Mouse (Mus musculus): ENCODE measurements around the gene Tmod2.
"Not testable (repeated sequence)": the region's sequence is repeated elsewhere in the genome, so short reads cannot be mapped to it uniquely, and the experiment has no call there.

The Tmod2 gene

DNA sequence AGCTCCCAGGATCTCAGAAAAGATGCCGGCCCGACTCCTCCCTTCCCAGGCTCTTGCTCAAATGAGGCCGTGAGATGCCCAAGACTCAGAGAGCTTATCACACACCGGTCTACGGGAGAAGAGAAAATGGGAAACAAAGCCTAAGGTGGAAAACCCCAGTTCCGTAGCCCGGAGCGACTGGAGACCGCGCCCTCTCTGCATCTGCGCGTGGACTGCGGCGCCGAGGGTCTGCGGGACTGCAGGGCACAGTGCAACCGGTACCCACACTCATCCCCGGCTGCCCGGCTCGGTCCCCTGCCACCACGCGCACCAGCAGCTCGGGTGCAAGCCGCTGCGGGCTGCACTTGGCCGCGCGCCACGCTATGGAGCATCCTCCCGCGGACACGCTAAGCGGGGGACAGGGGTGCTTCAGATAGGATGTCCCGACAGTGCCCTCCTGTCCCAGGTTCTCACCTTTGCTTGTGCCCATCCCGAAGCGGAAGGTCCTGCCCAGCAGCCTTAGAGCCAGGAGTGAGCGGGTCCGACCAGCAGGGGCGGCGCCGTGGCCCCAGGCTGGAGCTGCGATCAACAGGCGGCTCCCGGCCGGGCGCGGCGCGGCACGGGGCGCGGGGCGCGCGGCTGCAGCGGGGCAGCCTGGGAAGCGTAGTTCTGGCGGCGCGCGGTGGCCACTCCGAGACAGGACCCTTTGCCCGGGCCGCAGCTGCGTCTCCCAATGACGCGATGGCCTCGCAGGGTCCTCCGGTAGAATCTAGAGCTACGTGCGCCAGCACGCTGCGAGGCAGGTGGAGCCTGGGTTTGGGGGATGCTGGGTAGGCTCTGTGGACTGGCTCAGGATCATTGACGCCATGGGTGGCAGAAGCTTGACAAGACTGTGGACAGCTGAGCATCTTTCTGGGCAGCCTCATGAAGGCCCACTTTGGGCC, at the start of gene Tmod2:
Gene Tmod2, minus strand, starts transcription at position 755 of the 923 bp plus-strand sequence.
- peak; percentile 67 to 71 for DNase-seq (ENCODE audit: low spot score in 2 of 2)

- DNase-seq (ENCODE audit: low spot score in 2 of 2) = peak; percentile 17 to 29
Measured at GRCm38 (mm10) chr9:75660917-75661316, 49.8 kb upstream of the Tmod2 start.

- DNase-seq (ENCODE audit: low spot score in 2 of 2) = not testable (repeated sequence)
Measured at GRCm38 (mm10) chr9:75656456-75656855, 45.3 kb upstream of the Tmod2 start.

DNA sequence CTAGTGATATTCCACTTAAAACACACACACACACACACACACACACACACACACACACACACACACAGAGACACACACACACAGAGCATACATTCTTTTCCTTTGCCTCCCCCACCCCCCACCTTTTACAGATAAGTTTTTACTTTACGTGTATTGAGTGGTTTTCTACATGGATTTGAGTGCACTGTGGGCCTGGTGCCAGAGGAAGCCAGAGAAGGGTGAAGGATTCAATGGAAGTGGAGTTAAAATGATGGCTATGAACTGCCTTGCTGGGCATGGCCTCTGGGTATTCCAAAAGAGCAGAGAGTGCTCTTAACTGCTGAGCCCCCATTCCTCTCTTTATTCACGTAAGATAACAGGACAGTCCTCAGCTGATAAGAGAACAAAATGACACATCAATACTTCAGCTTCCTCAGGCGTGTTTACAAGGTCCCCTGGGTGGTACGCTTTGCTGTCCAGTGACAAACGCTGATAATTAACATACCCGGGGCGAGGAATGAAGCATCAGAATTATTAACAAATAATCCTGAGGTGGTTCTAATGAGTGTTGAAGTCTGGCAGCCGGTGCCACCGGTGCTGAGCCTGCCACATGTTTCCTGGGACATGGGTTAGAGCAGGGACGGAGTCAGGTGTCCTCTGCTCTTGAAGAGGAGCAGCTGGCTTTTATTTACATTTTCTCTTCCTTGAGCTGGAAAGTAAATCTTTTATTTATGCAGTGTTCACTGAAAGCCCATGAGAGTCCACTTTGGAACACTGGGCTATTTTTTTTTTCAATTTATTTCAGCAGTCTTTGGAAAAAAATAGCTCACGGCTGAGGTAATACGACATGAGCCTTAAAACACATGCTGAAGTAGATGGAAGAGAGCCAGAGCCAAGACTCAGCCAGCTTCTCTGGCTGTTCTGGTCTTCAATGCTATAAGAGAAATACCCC, 43.1 kb upstream of the Tmod2 start:
- DNase-seq (ENCODE audit: low spot score in 2 of 2) = no peak

DNA sequence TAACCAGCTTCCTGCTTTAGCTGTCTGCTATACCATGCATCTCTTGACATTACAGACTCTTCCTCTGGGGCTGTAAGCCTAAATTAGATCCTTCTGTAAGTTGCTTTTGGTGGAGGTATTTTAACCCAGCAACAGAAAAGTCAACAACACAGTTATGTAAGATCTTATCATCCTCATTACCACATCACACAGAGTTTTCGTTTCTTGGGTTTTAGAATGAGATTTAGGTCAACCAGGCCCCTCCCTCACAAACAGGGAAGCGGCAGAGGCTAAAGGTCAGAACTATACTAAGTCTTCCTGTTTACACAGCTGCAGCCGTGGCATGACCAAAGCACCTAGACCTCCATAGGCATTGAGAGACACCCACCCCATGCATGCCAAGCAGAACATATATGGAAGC, 34.3 kb upstream of the Tmod2 start:
- no peak for DNase-seq (ENCODE audit: low spot score in 2 of 2)

- DNase-seq (ENCODE audit: low spot score in 2 of 2) = no peak
Measured at GRCm38 (mm10) chr9:75634226-75634625, 23.1 kb upstream of the Tmod2 start.

- DNase-seq (ENCODE audit: low spot score in 2 of 2) = no peak
Measured at GRCm38 (mm10) chr9:75633603-75634002, 22.5 kb upstream of the Tmod2 start.

- no peak for DNase-seq (ENCODE audit: low spot score in 2 of 2)
Measured at GRCm38 (mm10) chr9:75632902-75633301, 21.8 kb upstream of the Tmod2 start.

- no peak for DNase-seq (ENCODE audit: low spot score in 2 of 2)
Measured at GRCm38 (mm10) chr9:75632111-75632510, 21.0 kb upstream of the Tmod2 start.

GRCm38 (mm10) chr9:75630823-75631454, 19.8 kb upstream of the Tmod2 start:
- DNase-seq (ENCODE audit: low spot score in 2 of 2) = no peak

GRCm38 (mm10) chr9:75626308-75626604, 15.1 kb upstream of the Tmod2 start:
- no peak for DNase-seq (ENCODE audit: low spot score in 2 of 2)

GRCm38 (mm10) chr9:75625556-75626307, 14.6 kb upstream of the Tmod2 start, which contains the start of gene Lysmd2:
TSS of gene Lysmd2 (plus strand) at chr9:75625741.
- peak; percentile 46 to 69 for DNase-seq (ENCODE audit: low spot score in 2 of 2)

- no peak for DNase-seq (ENCODE audit: low spot score in 2 of 2)
Measured at GRCm38 (mm10) chr9:75624983-75625555, 13.9 kb upstream of the Tmod2 start.

DNA sequence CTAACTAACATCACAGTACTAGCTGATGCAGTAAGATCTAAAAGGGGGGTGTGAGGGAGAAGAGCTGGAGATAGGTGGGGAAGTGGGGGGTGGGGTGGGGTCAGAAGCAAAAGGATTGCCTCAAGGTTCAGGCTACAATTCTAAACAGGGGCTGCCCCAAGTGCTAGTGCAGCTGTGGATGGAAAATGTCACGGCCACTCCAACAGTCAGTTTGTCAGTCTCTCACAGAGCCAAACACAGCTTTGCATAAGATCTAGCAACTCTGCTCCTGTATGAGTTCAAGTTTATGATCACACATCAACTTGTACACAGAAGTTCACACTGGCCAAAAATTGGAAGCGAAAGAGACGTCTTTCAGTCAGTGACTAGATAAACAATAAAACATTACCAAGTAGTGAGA, 10.3 kb upstream of the Tmod2 start:
- DNase-seq (ENCODE audit: low spot score in 2 of 2) = no peak

DNA sequence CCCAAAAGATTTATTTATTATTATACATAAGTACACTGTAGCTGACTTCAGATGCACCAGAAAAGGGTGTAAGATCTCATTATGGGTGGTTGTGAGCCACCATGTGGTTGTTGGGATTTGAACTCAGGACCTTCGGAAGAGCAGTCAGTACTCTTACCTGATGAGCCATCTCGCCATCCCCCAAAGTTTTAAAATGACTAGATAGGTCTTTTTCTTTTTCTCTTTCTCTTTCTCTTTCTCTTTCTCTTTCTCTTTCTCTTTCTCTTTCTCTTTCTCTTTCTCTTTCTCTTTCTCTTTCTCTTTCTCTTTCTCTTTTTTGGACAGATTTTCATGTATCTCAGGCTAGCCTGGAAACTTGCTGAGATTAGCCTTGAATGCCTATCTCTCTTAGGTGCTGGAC, 8.6 kb upstream of the Tmod2 start:
- DNase-seq (ENCODE audit: low spot score in 2 of 2) = not testable (repeated sequence)

GRCm38 (mm10) chr9:75618836-75619400, 7.8 kb upstream of the Tmod2 start:
- DNase-seq (ENCODE audit: low spot score in 2 of 2) = no peak

GRCm38 (mm10) chr9:75616560-75616959, 5.4 kb upstream of the Tmod2 start:
- DNase-seq (ENCODE audit: low spot score in 2 of 2) = no peak

GRCm38 (mm10) chr9:75609965-75610364, 1.2 kb downstream of the Tmod2 start:
- DNase-seq (ENCODE audit: low spot score in 2 of 2) = no peak

DNA sequence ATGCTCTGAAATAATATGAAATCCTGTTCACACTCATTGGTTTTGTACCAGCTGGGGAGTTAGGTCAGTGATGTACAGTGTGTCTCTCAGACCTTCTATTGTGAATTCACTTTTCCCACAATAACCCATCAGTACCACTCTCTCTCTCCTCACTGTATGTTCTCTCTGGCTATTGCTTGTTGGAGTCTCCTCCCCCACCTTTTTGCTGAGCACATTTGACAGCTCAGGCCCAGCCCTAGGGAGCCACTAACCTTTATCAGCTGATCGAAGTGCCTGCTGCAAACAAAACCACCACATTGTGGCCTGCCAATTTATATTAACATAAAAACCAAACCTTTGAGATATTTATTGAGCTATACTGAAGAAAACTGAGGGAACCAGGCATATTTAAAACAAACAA, 1.6 kb downstream of the Tmod2 start:
- DNase-seq (ENCODE audit: low spot score in 2 of 2) = no peak

DNA sequence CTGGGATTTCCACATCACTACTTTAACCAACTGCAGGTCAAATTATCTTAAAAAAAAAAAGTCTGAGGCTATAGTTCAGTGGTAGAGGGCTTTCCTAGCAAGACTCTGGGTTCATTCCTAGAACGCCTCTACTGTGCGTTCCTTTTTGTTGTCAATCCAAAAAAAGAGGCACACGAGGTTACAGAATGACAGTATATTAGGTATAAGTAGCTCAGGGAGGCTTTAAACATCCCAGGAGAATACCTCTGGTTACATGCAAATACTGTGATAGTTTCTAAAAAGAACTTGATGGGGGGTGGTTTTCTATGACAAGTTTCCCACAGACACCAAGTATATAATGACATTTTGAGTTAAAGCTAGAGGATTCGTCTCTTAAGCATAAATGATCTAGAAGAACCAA, 3.6 kb downstream of the Tmod2 start:
- no peak for DNase-seq (ENCODE audit: low spot score in 2 of 2)

DNA sequence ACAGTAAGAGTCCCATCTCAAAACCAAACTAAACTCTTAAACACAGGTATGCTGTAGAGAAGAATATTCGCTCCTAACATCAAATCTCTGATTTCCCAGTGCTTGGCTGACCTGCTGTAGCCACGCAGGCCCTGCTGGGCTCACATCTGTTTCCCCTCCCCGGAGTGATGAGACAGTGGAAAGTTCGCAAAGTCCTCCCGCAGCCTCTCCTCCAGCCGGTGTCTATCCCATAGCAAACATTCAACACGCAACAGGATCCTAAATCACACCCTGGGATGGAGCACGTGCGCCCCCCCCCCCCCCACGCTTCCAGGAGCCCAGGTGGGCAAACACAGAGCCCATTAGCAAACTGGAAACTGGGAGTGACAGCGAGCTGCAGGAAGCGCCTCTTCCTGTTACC, 9.6 kb downstream of the Tmod2 start:
- no peak for DNase-seq (ENCODE audit: low spot score in 2 of 2)
